Mouse (Mus musculus): ENCODE measurements at regions not wholly inside any gene's neighbourhood (a gene's known extent, or its start where the extent isn't known, plus 50 kb on each side); places are given as distances from the start of the nearest gene placed in this dataset.

DNA sequence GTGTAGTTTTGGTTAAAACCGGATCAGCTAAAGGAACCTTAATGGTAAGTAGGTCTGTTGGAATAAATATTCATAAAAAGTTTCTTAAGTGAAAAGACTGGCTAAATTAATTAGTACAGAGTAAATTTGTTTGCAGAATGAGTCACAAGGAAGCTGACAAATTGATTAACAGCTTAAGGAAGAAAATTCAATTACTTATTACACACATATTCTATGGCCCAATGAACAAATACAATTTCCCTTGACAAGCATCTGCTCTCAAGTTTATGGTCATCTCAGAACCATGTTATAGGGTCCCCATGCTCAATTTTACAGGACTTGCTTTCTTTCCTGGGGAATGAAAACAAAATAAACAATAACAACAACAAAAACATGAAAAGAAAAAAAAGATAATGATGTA, 231.4 kb upstream of the Frg1 start:
- DNase-seq: no peak

DNA sequence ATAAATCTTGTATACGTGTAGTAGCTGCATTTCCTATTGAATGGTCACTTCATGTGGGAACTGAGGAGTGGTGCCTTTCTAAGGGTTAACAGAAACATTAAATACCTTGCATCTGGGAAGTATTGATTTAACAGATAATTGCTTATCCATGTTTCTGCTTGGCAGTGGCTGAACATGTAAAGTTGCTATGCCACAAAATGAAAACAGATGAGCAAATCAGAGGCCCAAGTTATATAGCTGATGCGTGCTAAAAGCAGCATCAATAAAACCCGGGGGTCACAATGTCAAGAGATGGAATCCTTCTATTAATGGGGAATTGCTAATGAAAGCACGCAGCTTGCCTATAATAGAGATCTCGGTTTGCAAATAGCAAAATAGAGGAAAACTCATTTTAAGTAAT, 227.8 kb upstream of the Frg1 start:
- no peak for DNase-seq

DNA sequence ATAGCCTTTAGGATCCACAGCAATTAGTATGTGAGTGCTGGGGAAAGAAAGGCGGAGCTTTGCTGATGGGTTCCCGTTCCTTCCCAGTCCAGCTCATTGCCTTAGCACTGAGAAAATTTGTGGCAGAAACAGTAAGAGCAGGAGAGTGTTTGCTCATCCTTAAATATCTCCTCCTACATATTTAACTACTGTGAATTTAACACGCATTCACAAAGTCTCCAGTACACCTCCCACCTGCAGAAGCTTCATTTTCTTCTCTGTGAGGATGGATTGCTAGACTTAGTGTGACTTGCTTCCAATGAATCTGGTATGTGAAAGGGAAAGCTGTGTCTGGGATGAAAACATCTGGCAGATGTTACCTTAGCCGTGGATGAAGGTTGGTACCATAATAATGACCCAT, 207.0 kb upstream of the Frg1 start:
- DNase-seq: no peak

DNA sequence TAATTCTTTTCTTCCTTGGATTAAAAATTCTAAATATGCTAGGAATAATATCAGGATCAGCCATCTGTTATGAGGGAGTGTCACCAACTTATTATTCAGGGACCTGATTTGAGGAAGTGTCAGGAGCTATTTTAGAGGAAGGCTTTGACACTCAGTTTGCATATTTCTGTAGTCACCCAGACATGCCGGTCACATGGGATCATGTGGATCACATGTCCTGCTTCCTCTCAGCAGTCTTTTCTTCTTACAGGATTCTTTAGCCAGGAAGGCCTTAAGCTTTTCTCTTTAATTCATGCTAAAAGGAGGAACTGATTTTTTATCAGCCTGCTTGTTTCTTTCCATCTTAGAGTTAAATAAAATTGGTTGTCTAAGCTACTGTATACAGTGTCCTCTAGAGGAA, 183.4 kb upstream of the Frg1 start:
- DNase-seq: no peak

DNA sequence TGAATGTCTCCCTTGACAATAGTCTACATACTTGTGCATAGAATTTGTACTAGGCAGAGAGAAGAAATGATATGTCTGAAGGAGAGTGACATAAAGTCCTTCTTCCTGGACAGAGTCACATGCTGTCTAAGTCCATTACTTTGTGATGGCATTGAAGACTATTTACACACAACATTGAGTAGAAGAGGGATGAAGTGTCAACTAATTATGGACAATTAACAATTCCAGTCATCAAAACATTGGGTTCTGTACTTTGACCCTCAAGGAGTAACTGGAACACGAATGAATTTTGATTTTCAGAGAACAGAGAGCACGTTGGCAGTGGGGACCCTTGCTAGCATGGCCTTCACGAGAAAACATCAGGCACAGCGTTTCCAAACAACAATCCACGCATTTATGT, 177.6 kb upstream of the Frg1 start:
- no peak for DNase-seq

DNA sequence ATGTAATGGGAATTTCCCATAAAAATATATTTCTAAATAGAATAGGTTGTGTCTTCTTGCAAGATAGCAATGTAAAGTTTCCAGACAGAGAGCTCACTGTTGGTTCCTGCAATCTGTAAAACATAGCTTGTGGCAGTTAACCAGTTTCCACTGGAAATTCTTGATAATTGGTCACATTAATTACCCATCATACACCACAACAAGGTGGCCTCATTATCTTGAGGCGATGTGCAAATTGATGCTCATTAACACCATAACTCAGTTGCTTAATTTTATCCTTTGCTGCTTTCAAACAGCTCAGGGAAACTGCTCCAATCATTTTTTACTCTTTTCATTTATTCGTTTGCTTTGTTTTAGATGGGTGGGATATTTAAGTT, 176.8 kb upstream of the Frg1 start:
- no peak for DNase-seq

DNA sequence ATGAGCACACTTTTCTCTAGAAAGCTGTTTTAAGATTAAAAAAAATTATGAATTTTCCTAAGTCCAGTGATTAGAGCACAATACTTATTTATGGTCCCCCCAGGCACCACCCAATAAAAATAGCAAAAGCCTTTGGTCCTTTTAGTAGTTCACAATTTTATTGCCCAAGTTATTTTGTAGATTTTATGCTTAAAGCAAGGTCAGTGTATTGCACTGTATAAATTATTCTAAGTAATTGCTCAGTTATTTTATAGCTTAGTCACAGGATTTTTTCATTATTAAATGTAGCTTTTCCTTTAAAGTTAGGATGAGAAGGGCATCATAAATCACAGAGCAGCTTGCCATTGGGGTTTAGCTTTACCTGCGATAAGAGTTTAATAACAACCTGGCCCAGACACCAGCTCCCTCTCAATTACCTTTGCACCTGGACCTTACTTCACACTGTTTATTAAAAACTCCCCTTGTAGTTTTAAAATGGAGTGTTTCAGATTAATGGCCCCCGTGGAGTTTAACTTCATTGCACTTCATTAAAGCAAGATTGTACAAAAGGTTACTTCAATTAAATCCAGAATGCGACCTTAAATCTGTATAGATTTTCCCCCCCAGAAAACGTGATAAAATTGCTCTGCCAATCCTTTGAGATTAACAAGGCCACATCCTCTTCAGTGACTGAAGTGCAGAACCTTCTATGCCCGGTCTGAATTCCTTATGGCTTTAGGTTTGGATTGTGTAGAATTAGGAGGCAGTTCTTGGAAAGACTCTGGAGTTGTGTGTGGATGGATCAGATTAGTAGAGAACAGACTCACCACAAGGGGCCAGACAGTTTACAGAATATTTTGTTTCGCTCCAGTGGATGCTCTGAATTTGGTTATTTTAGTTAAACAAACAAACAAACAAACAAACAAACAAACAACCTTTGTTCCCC, 176.1 kb upstream of the Frg1 start:
- DNase-seq: no peak

DNA sequence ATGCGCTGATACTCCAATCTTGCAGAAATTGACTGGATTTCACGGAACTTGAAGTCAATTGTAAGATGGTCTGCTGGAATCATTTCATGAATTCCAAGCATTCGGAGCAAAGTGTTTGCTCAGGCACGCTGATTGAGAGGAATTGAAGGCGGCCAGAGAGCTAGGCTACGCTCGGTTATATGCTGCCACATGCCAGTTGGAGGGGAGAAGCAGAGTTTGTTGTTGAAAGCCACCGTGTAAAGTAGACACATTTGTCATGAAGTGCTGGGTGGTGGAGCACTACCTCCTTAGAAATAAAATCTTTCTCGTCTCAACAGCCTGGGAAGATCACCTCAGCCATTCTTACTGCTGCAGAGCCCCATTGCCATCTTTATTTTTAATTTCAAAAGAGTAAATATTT, 175.3 kb upstream of the Frg1 start:
- no peak for DNase-seq

DNA sequence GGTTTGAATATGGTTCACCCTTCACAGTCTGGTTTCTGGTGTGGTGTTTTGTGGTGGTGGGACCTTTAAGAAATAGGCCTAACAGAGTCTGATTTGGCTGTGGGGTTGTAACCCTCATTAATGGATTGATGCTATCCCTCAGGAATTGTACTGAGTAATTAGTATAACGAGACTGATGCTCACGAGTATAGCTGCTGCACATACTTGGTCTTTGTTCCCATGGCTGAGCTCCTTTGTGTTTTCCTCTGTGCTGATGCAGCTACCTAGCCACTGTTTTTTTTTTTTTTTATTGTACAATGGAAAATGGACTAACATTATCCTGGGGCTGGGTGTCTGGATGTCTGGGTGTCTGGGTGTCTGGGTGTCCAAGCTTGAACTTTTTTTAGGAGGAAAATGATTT, 171.3 kb upstream of the Frg1 start:
- DNase-seq: no peak

DNA sequence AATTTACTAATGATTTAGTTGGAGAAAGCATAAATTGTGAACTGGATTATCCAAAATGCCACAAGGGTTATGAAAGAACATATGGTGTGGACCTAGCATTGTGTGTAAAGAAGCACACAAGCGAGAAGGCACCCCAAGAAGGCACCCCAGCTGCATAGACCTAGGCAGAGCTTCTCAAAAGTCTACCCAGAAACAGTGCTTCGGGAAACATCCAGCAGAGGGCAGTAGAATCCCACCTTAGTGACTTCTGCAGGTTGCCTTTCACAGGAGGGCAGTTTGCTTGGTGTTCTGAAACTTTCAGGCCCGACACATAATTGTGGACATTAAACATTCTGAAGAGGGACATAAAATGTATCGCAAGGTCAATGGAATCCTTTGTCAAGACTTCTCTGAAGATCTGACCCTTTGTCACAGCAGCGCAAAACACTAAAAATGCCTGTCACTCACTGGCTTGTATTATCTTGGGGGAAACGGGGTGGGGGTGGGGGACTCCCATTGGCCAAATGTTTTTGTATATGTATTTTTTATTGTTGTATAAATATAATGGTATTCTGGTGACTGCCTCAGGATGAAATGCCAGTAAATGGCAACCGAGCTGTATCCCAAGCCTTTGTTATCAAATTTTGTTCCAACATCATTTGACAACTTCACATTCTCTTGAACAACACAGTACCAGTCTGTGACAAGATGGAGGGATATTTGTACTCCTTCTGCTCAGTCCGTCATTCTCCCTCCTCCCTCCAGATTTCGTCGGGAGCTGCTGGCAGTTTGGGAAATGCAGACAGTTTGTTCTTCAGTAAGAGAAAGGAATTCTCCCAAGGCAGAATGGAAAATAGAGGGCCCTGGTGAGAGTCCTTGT, 156.4 kb upstream of the Frg1 start:
- DNase-seq: peak; percentile 13

DNA sequence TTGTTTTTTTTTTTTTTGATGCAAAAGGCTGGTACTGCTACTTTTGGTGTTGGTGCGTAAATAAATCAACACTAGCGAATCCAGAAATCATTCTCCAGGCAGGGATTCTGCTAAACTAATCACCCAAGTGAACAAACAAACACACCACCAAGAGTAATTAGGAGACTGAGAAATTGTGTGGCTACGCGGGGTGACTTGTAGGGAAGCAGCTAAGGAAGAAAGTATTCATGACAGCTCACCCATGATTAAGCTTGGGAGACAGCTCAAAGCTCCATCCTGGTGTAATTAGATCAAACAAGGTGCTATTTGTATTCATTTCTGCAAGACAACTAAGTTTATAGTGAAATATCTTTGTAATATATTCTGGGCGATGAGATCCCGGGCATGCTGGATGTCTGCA, 153.7 kb upstream of the Frg1 start:
- no peak for DNase-seq

DNA sequence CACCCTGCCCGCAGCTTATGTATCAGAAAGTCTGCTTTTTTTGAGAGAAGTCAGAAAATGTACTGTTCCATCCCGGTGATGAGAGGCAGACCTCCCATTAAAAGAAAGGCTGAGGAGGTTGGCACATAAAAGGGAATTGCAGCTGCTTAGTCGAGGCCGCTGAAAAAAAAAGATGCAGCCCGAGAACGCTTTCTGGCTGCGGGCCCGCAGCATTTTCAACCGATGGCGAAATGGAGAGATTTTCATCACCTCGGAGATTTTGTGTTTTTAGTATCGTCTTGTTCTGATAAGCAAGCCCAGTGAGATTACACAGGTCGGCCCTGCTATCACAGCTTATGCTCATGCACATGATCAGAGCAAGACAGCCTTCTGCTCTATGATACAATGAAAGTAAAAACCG, 145.1 kb upstream of the Frg1 start:
- no peak for DNase-seq

DNA sequence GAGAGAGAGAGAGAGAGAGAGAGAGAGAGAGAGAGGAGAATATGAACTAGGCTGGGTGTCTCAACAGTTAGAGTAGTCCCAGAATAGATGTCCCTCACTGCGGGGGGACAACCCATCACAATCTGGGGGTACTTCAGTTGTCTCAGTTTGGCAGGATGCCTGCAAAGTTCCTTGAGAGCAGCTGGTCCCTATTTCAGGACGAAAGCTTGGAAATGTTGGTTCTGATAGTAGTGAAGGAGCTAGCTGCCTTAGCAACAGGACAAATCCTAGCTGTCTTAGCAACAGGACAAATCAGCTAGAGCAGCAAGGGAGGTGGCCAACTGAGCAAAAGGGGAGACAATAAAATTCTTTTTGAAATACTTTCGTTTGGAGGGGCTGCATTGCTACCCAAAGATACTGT, 139.9 kb upstream of the Frg1 start:
- DNase-seq: no peak

DNA sequence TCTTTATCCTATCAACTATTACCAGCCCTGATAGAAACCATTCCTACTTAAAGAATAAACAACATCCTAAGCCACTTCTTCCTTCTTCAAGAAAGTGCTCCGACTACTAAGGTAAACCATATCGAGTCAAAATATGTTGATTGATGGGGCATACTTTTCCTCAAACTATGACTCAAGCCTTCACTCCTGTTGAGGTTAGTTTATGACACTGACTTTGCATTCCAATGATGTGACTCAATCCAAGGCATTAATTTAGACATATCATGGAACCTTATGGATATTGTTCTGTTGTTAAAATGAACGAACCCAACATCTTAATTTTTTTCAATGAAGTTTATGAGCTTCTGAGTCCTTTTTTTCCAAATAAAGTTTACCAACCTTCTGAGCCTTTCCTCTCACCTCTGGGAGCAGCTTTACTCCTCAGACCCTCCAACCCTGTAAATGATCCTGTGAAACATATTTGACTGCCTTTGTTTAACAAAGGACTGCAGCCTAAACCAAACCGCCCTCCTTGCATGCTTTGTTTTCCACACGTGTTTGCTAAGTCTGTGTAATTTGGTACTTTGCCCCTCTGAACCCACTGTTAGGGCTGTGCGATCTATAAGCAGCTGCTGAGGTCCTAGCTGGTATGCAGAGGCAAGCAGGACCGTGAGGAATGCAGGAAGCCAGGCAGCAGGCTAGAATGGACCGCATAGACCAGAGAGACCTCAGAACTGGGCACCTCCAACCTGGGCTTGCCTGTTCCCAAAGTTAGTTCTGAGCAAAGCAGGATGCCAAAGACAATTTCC, 136.1 kb upstream of the Frg1 start:
- DNase-seq: no peak

DNA sequence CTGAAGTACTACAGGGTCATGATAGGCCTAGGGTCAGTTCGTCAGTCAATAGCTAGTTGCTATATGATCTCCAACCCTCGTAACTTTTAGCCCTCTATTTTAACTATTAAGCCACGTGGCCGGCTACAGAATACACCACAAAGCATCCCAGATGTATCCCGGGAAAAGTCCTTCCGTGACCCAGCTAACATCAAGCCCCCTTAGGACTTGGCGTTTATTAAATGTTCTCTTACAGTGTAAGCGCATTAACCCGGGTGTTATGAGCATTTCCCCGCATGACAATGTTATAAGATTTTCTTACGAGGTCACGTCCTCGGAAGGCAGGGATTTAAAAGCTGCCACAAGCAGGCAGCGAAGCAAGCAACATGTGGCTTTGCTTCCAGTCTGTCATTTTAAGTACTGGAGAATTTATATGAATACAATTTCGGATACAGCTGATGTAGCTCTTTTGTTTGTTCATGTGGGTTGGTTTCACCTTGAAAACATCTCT, 135.1 kb upstream of the Frg1 start:
- no peak for DNase-seq

DNA sequence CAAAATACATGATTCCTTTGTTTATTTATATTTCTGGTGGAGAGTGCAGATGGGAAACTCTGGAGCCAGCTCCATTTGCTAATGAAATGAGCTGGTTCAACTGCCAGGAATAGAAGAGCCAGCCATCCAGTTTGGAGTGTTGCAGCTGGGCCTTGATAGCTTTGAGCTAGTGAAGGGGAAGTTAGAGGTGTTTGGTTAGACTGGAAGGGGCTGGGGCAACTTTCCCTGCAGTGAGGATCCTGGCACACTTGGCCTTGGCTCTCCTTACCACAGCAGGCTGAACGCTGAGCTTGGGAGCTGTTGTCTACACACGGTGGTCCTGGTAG, 133.2 kb upstream of the Frg1 start:
- no peak for DNase-seq

DNA sequence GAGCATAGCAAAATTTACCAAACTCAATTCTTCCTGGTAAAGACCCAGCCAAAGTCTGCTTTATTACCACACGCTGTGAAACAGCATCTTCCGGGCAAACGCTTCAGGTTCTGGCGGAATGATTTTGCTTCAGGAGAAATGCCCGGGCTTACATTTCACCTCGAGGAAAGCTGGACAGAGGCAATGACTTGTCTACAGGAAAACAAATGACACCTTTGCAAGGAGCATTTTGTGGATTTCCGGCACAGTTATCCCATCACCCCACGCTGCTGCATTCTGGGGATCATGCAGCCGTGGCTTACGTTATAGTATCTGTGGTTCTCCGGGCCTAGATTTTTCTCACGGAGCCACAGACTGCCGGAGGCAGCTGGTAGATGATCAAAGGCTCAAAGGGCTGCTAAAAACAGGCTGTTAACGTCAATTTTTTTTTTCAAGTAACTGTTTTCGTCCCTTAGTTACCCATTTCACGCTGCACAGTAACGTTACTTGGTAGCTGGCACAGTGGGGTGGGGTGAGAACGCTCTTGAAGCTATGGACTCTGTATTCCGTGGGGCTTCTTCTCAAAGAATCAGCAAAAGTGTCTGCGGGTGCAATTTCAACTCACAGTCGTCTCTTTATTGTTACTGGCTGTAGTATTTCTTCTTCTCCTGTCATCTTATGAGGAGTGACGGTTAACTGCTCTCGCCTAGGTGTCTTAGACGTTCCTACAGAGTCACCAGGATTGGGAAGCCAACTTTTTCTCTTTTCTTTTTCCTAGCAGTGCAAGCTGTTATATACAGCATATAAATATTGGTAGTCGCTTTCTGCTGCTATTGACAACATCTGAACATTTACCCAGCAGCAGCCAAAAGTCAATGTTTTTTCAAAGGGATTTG, 132.6 kb upstream of the Frg1 start:
- DNase-seq: no peak

DNA sequence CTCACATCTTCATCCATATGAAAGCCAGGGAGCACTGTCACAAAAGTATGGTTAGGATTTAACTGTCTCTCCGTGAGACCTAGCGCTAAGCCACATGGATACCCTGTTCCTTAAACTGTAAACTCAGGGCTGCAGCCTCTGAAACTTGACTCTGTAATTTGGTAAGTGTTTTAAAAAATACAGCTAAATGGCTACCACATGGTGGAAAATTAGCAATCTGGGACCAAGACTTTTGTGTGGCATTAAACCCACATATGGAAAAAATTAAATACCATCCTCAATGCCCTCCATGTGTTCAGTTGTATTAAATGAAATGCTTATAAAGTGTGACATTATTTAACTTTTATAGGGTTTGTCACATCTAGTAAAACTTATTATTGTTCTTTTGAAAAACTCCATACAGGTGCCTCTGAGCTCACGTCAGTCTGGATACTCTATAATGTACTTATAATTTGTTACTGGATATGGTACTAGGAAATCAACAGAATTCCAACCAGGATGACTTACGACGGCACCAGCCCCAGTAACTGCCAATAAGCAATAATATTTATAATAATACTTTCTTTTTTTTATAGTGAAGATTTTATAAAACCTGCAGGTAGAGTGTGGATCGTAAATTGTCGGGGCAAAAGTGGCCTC, 131.0 kb upstream of the Frg1 start:
- DNase-seq: no peak

DNA sequence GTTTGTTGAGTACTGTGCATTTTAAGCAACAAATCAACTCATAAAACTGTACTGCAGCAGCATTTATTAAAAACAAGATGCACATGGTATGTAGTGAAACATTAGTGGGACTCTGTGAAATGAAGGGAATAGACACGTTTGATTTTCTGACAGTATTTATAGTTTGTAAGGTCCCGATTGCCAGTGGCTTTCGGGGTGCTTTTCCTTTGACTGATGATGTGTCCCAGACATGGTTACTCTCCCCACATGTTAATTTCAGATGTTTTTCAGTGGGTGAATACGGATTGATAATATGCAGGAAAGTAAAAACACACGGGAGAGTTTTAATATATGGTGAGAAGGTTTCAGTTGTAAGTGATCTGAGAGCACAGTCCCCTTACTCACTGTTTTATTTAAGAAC, 115.3 kb upstream of the Frg1 start:
- DNase-seq: no peak

DNA sequence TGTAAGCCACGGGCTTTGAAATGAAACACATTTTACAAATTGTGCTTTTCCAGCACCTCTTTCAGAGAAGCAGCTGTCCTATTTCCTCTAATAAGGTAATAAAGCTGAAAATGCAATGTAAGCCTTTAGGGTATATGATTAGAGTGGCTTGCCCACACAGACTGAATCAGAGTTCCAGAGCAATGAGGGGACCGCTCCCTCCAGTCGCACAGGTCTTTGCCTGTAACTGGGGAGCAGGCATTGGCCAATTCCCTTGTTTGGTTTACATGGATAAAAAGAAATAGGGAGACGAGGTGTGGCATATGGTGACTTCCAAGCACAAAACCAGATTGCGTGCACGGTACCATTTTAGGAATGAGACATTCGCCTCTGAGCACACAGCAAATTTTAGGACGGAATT, 112.7 kb upstream of the Frg1 start:
- DNase-seq: no peak

DNA sequence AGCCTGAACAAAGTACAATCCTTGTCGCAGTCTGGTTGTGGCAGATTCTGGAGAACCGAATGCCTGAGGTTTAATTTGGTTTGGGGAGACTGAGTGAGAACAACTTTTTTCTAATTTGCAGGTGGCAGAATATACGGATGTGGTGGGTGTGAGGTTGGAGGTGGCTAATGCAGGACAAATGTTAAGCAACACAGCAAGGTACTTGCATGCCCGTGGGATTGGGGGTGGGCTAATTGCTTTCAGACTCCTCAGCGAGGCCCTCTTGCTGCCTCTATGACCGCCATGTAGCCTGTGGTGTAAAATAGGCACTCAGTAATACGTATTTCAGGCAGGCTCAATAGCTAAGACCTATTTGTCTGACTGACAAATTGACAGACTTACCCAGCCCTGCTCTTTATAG, 109.4 kb upstream of the Frg1 start:
- DNase-seq: no peak

All from gastrocnemius, postnatal 25 days (tissue).